Mouse (Mus musculus) stomach, postnatal 0 days (tissue): ENCODE measurements around the gene 1700067P10Rik.
A peak's percentile ranks its signal among the peaks of the same experiment; 100 is the strongest.

Source experiments
- CTCF ChIP-seq: IDR thresholded peaks from 2 replicates; pipeline ENCODE4 v1.5.1; 2016; ENCODE audit warnings: antibody characterized with exemption, low read depth, mild to moderate bottlenecking, moderate library complexity
- EP300 ChIP-seq: optimal IDR thresholded peaks from 2 replicates; pipeline ENCODE3; 2016; ENCODE audit warnings: antibody characterized with exemption

- TF ChIP-seq CTCF (peak; percentile 53), EP300 (no peak)
Measured at GRCm38 (mm10) chr17:48043154-48043880, 45.8 kb upstream of the 1700067P10Rik start.
